Mouse (Mus musculus) kidney, postnatal 4 days (tissue): ENCODE data around the gene Ubqln4.
A peak's percentile ranks its signal among the peaks of the same experiment; 100 is the strongest.
"Not testable (repeated sequence)": the region's sequence is repeated elsewhere in the genome, so short reads cannot be mapped to it uniquely, and the experiment has no call there.

Experiments
- DNase-seq, 2 experiments: peaks; one replicate each; pipeline ENCODE4 v3.0.0; 2021; ENCODE audit warnings: mixed read lengths in 2 of 2

Ubqln4 gene

GRCm38 (mm10) chr3:88568615-88569014 is 15.1 kb downstream of the Ubqln4 start:
- DNase-seq, result no peak

GRCm38 (mm10) chr3:88569093-88569492 is 15.5 kb downstream of the Ubqln4 start:
- no peak for DNase-seq

- no peak for DNase-seq
Measured at GRCm38 (mm10) chr3:88569694-88570093, 16.1 kb downstream of the Ubqln4 start.

- no peak for DNase-seq
Measured at GRCm38 (mm10) chr3:88570341-88570740, 16.8 kb downstream of the Ubqln4 start.

- no peak for DNase-seq
Measured at GRCm38 (mm10) chr3:88571856-88572255, 18.3 kb downstream of the Ubqln4 start.

GRCm38 (mm10) chr3:88572835-88573234 is 19.3 kb downstream of the Ubqln4 start:
- DNase-seq, result no peak

- DNase-seq, result no peak
Measured at GRCm38 (mm10) chr3:88573810-88574209, 20.3 kb downstream of the Ubqln4 start.

- no peak for DNase-seq
Measured at GRCm38 (mm10) chr3:88575540-88575939, 22.0 kb downstream of the Ubqln4 start, which contains the start of gene Ssr2. Ssr2 (plus strand) TSS chr3:88575876.

- not testable (repeated sequence) for DNase-seq
Measured at GRCm38 (mm10) chr3:88577846-88578245, 24.3 kb downstream of the Ubqln4 start.

- DNase-seq, result no peak
Measured at GRCm38 (mm10) chr3:88578498-88579424, 25.2 kb downstream of the Ubqln4 start.

- DNase-seq, result peak; percentile 78 to 85
Measured at GRCm38 (mm10) chr3:88579454-88580117, 26.0 kb downstream of the Ubqln4 start.

- no peak for DNase-seq
Measured at GRCm38 (mm10) chr3:88585769-88586168, 32.2 kb downstream of the Ubqln4 start.

GRCm38 (mm10) chr3:88586640-88587039 is 33.1 kb downstream of the Ubqln4 start:
- DNase-seq, result no peak

GRCm38 (mm10) chr3:88590246-88590645 is 36.7 kb downstream of the Ubqln4 start:
- DNase-seq, result no peak

- DNase-seq, result no peak
Measured at GRCm38 (mm10) chr3:88591044-88591443, 37.5 kb downstream of the Ubqln4 start.

- peak in 1 of 2 experiments; percentile 54 for DNase-seq
Measured at GRCm38 (mm10) chr3:88591950-88592731, 38.6 kb downstream of the Ubqln4 start.

- DNase-seq, result no peak
Measured at GRCm38 (mm10) chr3:88592942-88593576, 39.5 kb downstream of the Ubqln4 start.

- DNase-seq, result peak; percentile 21 to 38
Measured at GRCm38 (mm10) chr3:88593893-88594580, 40.5 kb downstream of the Ubqln4 start.

GRCm38 (mm10) chr3:88596547-88596946 is 43.0 kb downstream of the Ubqln4 start:
- DNase-seq, result not testable (repeated sequence)

GRCm38 (mm10) chr3:88602466-88602865 is 48.9 kb downstream of the Ubqln4 start:
- no peak for DNase-seq

- peak; percentile 85 to 89 for DNase-seq
Measured at GRCm38 (mm10) chr3:88603714-88604161, 50.2 kb downstream of the Ubqln4 start.

- DNase-seq, result no peak
Measured at GRCm38 (mm10) chr3:88604863-88605262, 51.3 kb downstream of the Ubqln4 start.
